Mouse (Mus musculus) CH12.LX (cell line): ENCODE measurements around the gene Pik3r6. TPM values are rescaled to one million over a fixed set of nuclear protein-coding genes. Genes with fewer than 3 reads are reported as not detected.

ENCODE experiments used
- DNase-seq: peaks from one replicate; pipeline ENCODE4 v3.0.0-alpha.2; 2013; ENCODE audit errors: extremely low read depth
- H3K27ac ChIP-seq: 2 replicates; pipeline ENCODE4 v1.5.1; 2012; ENCODE audit warnings: low read depth, mild to moderate bottlenecking, control low read depth, moderate library complexity; ENCODE audit not compliant: insufficient read depth
- H3K27me3 ChIP-seq: replicated peaks from 2 replicates; pipeline ENCODE3; 2012; ENCODE audit warnings: inconsistent platforms
- H3K36me3 ChIP-seq, 2 experiments: replicated peaks in 1 of 2; 2 replicates each; pipeline versions ENCODE3 to v1.6.1; 2012; ENCODE audit warnings: inconsistent platforms in 1 of 2, low read length in 1 of 2, mild to moderate bottlenecking in 1 of 2, mixed read lengths in 1 of 2, moderate library complexity in 1 of 2; ENCODE audit not compliant: control insufficient read depth in 1 of 2, insufficient read depth in 1 of 2
- H3K4me1 ChIP-seq, 2 experiments: 2 replicates each; pipeline ENCODE4 v1.6.1; 2012; ENCODE audit warnings: inconsistent platforms in 1 of 2, moderate library complexity in 1 of 2; ENCODE audit not compliant: insufficient read depth in 2 of 2, control insufficient read depth in 1 of 2
- H3K4me2 ChIP-seq: 2 replicates; pipeline ENCODE4 v1.6.1; 2012; ENCODE audit warnings: low read depth, mild to moderate bottlenecking, control low read depth; ENCODE audit not compliant: poor library complexity, insufficient read depth, severe bottlenecking
- H3K4me3 ChIP-seq, 3 experiments: fragments of 150-350 bp in 1 of 3; sonication (generic) in 1 of 3; replicated peaks in 1 of 3; 2 replicates each; pipeline versions ENCODE3 to v1.5.1; 2011 to 2012; ENCODE audit warnings: low read depth in 2 of 3, low read length in 2 of 3, mild to moderate bottlenecking in 2 of 3, moderate library complexity in 2 of 3, control low read depth in 1 of 3, improper control_type of control experiment in 1 of 3, inconsistent platforms in 1 of 3, mixed read lengths in 1 of 3; ENCODE audit not compliant: poor library complexity in 1 of 3
- H3K79me2 ChIP-seq: replicated peaks from 2 replicates; pipeline ENCODE4 v1.6.1; 2012; ENCODE audit warnings: mild to moderate bottlenecking, moderate library complexity; ENCODE audit not compliant: control insufficient read depth, poor library complexity, insufficient read depth, severe bottlenecking; ENCODE audit errors: extremely low read depth
- H3K9ac ChIP-seq: 2 replicates; pipeline ENCODE4 v1.6.1; 2012; ENCODE audit warnings: low read depth, mild to moderate bottlenecking, control low read depth, moderate library complexity; ENCODE audit not compliant: insufficient read depth
- H3K9me3 ChIP-seq: replicated peaks from 2 replicates; pipeline ENCODE3; 2012; ENCODE audit warnings: low read length, inconsistent platforms, mixed read lengths
- CHD2 ChIP-seq: IDR thresholded peaks from 2 replicates; pipeline ENCODE4 v1.6.1; 2011; ENCODE audit warnings: low read length, improper control_type of control experiment
- GABPA ChIP-seq: IDR thresholded peaks from 2 replicates; pipeline ENCODE4 v1.6.1; 2012; ENCODE audit warnings: low read depth, low read length, improper control_type of control experiment, inconsistent platforms; ENCODE audit not compliant: insufficient replicate concordance
- HCFC1 ChIP-seq: IDR thresholded peaks from 2 replicates; pipeline ENCODE4 v1.6.1; 2012; ENCODE audit warnings: low read depth, mild to moderate bottlenecking, inconsistent platforms, low read length, improper control_type of control experiment
- IRF4 ChIP-seq: IDR thresholded peaks from 2 replicates; pipeline ENCODE4 v1.6.1; 2014; ENCODE audit warnings: low read depth, mild to moderate bottlenecking, inconsistent platforms, low read length, improper control_type of control experiment
- JUND ChIP-seq: conservative IDR thresholded peaks from 2 replicates; pipeline ENCODE4 v1.6.1; 2011; ENCODE audit warnings: low read depth, low read length, improper control_type of control experiment
- KAT2A ChIP-seq: IDR thresholded peaks from 2 replicates; pipeline ENCODE4 v1.6.1; 2012; ENCODE audit warnings: low read length, improper control_type of control experiment, inconsistent platforms; ENCODE audit not compliant: insufficient replicate concordance
- MAFK ChIP-seq: IDR thresholded peaks from 2 replicates; pipeline ENCODE4 v1.6.1; 2011; ENCODE audit warnings: low read length, improper control_type of control experiment; ENCODE audit not compliant: insufficient replicate concordance
- MAX ChIP-seq: IDR thresholded peaks from 2 replicates; pipeline ENCODE4 v1.6.1; 2011; ENCODE audit warnings: low read length, improper control_type of control experiment
- MYC ChIP-seq: IDR thresholded peaks from 2 replicates; pipeline ENCODE4 v1.6.1; 2011; ENCODE audit warnings: low read depth, mild to moderate bottlenecking, improper control_type of control experiment, low read length
- PAX5 ChIP-seq: IDR thresholded peaks from 2 replicates; pipeline ENCODE4 v1.6.1; 2012; ENCODE audit warnings: low read length, inconsistent platforms, mixed read lengths
- POLR2A ChIP-seq: IDR thresholded peaks from 2 replicates; pipeline ENCODE4 v1.6.1; 2011; ENCODE audit warnings: low read depth, mild to moderate bottlenecking, improper control_type of control experiment, low read length
- RAD21 ChIP-seq: IDR thresholded peaks from 2 replicates; pipeline ENCODE4 v1.6.1; 2011; ENCODE audit warnings: low read depth, mild to moderate bottlenecking, low read length, improper control_type of control experiment, moderate library complexity
- SIN3A ChIP-seq: IDR thresholded peaks from 2 replicates; pipeline ENCODE4 v1.6.1; 2012; ENCODE audit warnings: low read length, improper control_type of control experiment, inconsistent platforms
- TBP ChIP-seq: conservative IDR thresholded peaks from 2 replicates; pipeline ENCODE4 v1.6.1; 2011; ENCODE audit warnings: low read depth, low read length, improper control_type of control experiment
- USF1 ChIP-seq: IDR thresholded peaks from 2 replicates; pipeline ENCODE4 v1.6.1; 2014; ENCODE audit warnings: low read depth, mild to moderate bottlenecking, inconsistent platforms, low read length, improper control_type of control experiment
- USF2 ChIP-seq: conservative IDR thresholded peaks from 2 replicates; pipeline ENCODE4 v1.6.1; 2011; ENCODE audit warnings: low read depth, low read length, improper control_type of control experiment
- ZC3H11A ChIP-seq: IDR thresholded peaks from 2 replicates; pipeline ENCODE4 v1.6.1; 2012; ENCODE audit warnings: low read depth, mild to moderate bottlenecking, inconsistent platforms, low read length, improper control_type of control experiment
- ZMIZ1 ChIP-seq: IDR thresholded peaks from 2 replicates; pipeline ENCODE4 v1.6.1; 2012; ENCODE audit warnings: low read depth, mild to moderate bottlenecking, inconsistent platforms, low read length, improper control_type of control experiment
- ZNF384 ChIP-seq: IDR thresholded peaks from 2 replicates; pipeline ENCODE4 v1.6.1; 2012; ENCODE audit warnings: low read depth, low read length, improper control_type of control experiment, inconsistent platforms
- dilution Hi-C: fragments of 300-500 bp; cut with MboI; formaldehyde crosslinking; loops from 2 replicates; pipeline ENCODE4 v1.14.3; 2020; ENCODE audit warnings: low sequenced_read_pairs; ENCODE audit not compliant: extremely low pct_unique_long_range_greater_than_20kb, extremely low pct_ligation_motif_present
- in situ Hi-C: fragments of 300-500 bp; cut with MboI; formaldehyde crosslinking; loops from 3 replicates; pipeline ENCODE4 v1.14.3; 2019; ENCODE audit warnings: low sequenced_read_pairs, low pct_ligation_motif_present, low pct_unique_long_range_greater_than_20kb, mixed read lengths
- polyA plus RNA-seq: library from polyadenylated mRNA; unstranded; fragments of >175 nt; gene quantifications from 2 replicates; pipeline ENCODE4 v1.2.1, GENCODE M21; 2012; ENCODE audit warnings: low read depth; ENCODE audit not compliant: insufficient read length
- total RNA-seq, 2 experiments: library from RNA; depleted of rRNA; stranded (reverse); fragments of 300-350 nt in 1 of 2; fragments of >200 nt in 1 of 2; gene quantifications; 2 replicates each; pipeline ENCODE4 v1.2.3; 2012 to 2014

Pik3r6 gene
- total and polyA plus RNA-seq, 3 experiments = 82.9 to 90.2 (median 88.4) TPM

- H3K4me2 ChIP-seq = no peak overlapping the region
- TF ChIP-seq MAFK = no peak
- no peak for TF ChIP-seq USF1
- TF ChIP-seq KAT2A = no peak
- TF ChIP-seq RAD21 = no peak
- H3K79me2 ChIP-seq = no peaks in the 10 kb centered on the region
- H3K4me3 ChIP-seq = no peak overlapping the region
- H3K27me3 ChIP-seq = peaks cover 8% of the 10 kb centered on the region
- no peak for DNase-seq
- no peaks in the 10 kb centered on the region for H3K4me1 ChIP-seq
- no peak overlapping the region for H3K9ac ChIP-seq
- in situ Hi-C loops = loop anchor here (10.0 kb wide), 1 partner anchor 222 kb away; no protein-coding TSS in a partner anchor
- no peaks in the 10 kb centered on the region for H3K9me3 ChIP-seq
- dilution Hi-C loops = no loop called here
- no peak overlapping the region for H3K27ac ChIP-seq
- H3K36me3 ChIP-seq = no peaks in the 10 kb centered on the region
Measured at GRCm38 (mm10) chr11:68583225-68583624, 80.4 kb downstream of the Pik3r6 start.

GRCm38 (mm10) chr11:68583906-68584480, 81.2 kb downstream of the Pik3r6 start:
- Histone ChIP-seq H3K4me2 (no peak overlapping the region), H3K36me3 (no peaks in the 10 kb centered on the region), H3K4me1 (no peaks in the 10 kb centered on the region), H3K9ac (no peak overlapping the region), H3K27ac (no peak overlapping the region), H3K79me2 (no peaks in the 10 kb centered on the region), H3K4me3 (no peak overlapping the region), H3K27me3 (peaks cover 10% of the 10 kb centered on the region), H3K9me3 (no peaks in the 10 kb centered on the region)
- dilution Hi-C loops = no loop called here
- TF ChIP-seq MYC (no peak), KAT2A (no peak), USF1 (no peak), HCFC1 (no peak), JUND (no peak), TBP (no peak), ZMIZ1 (no peak), ZNF384 (no peak), IRF4 (no peak), MAX (no peak), PAX5 (no peak), USF2 (no peak), SIN3A (no peak), ZC3H11A (no peak), MAFK (no peak), RAD21 (no peak), GABPA (no peak), CHD2 (no peak), POLR2A (no peak)
- in situ Hi-C loops = loop anchor here (10.0 kb wide), 1 partner anchor 221 kb away; no protein-coding TSS in a partner anchor
- no peak for DNase-seq
